Mouse (Mus musculus): Measurements from ENCODE around the gene Nutf2. TPM values are rescaled to one million over a fixed set of nuclear protein-coding genes. Genes with fewer than 3 reads are reported as not detected.

The Nutf2 gene
- polyA plus RNA-seq (2012; ENCODE audit: low replicate concordance): 38.8 and 39.6 TPM in 2 replicates

DNA sequence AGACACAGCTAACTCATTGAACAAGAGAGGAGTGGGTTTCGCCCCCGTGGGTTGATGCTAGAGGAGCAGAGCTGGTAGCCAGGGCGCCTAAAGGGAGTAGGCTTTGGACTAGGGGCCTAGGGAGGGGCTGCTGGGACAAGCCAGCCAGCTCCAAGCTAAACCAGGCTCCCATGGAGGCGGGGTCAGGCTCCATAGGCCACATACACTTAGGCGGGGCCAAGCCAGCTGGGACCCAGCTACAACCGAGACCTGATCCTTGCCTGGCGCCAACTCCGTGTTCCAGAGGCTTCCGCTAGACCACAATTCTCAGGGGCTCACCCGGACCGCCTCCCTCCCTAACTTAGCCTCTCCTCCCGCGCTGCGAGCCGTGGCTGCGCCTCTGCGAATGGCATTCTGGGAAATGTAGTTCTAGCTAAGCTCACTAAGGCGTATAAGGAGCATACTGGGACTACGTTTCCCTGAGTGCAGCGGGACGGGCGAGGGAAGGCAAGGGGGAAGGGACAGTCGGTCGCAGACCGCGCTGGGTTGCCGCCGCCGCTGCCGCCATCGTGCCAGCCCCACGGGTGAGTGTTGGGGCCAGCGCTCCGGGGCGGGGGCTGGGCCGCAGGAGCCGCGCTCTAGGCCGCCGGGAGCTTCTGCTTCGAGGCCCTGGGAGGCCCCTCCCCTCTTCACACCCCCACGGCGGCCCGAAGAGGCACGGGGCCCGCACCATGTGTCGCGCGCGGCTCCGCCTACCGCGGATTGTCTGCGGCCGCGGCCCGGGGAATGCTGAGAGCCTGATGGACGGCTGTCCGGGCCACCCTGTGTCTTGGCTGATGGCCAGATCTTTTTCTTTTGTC is at the start of gene Nutf2:
Gene Nutf2 (plus strand): TSS at position 438 of the 839 bp plus-strand sequence.

DNA sequence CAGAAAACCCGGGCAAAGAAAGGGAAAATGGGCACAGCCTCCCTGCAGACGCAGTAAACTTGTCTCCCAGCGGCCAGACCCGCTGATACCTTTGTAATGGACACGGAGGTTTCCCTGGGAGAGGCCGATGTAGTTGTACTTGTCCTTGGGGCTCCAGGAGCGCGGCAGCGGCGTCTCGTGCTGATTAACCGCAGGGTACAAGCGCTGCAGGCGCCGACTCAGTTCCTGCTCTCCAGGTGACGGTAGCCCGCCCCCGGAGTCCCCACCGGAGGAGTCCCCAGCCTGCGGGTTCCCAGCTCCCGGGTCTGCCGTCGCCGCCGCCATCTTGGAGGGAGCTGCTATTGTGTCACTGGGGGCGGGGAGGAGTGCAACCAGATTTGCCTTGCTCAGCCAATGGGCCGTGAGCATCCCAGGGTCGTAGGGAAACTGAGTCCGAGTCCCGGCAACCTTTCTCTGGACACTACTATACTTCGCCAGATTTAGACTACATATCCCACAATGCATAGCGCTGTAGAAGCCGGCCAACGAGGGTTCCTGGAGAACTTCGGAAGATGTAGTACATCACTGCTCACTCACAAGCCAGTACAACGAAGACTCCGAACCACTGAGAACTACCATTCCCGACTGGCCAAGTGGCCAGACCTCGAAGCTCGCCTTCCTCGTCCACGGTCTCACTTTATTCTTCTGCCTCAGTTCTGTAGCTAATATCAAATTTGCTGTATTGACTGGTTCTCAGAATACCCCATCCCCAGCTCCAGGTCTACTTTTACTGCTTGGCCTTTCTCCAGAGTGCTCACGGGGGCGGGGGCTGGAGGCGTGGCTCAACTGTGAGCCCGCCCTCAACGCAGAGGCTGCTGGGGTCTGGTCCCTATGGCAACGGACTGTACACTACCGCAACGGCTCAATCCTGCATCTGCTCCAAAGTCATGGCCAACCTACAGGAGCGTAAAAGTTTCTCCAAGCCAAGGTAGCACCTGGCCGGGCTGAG is 33.2 kb upstream of the Nutf2 start, which contains the start of the genes Ranbp10 and Tsnaxip1:
Gene Ranbp10 (minus strand): TSS at position 490 of the 988 bp plus-strand sequence.
Gene Tsnaxip1 (plus strand): TSS at position 871 of the 988 bp plus-strand sequence.

DNA sequence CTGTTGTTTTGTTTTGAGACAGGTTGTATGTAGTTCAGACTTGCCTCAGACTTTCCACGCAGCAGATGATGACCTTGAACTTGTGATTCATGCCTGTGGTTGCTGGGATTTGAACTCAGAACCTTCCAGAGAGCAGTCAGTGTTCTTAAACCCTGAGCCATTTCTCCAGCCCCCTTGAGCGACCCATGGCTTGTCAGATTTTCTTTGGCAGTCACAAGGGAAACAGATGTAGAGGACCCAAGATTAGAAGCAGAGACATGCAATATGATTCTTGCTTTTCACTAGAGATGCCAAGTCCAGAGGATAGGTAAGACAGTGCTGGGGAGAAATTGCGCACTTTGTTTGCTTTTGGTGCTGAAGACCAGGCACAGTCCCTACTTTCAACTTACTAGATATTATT is 7.2 kb upstream of the Nutf2 start, which contains the start of gene Cenpt:
Gene Cenpt (minus strand): TSS at position 101 of the 400 bp plus-strand sequence.

DNA sequence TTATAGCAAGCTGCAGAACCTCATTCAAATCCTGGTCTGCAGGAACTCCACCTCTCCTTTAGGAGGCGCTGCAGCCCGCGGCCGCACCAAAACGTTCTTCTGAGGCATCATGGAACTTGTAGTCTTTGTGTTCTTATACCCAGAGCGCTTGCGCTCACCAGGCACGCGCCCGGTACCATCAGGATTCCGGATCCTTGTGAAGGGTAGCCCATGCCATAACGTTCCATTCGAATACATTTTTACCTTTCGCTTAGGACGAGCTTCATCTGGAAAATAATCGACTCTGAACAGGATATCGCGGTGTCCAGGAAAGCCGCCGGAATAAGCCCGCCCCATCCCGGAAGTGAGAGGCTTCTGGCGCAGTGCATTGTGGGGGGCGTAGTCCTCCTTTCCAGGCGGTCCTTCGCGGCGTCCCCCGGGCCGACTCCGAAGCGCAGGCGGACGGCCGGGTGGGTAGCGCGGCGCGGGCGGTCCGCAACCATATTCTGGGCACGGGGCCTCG is 5.6 kb upstream of the Nutf2 start, which contains the start of gene Thap11:
Gene Thap11 (plus strand): TSS at position 418 of the 502 bp plus-strand sequence.

DNA sequence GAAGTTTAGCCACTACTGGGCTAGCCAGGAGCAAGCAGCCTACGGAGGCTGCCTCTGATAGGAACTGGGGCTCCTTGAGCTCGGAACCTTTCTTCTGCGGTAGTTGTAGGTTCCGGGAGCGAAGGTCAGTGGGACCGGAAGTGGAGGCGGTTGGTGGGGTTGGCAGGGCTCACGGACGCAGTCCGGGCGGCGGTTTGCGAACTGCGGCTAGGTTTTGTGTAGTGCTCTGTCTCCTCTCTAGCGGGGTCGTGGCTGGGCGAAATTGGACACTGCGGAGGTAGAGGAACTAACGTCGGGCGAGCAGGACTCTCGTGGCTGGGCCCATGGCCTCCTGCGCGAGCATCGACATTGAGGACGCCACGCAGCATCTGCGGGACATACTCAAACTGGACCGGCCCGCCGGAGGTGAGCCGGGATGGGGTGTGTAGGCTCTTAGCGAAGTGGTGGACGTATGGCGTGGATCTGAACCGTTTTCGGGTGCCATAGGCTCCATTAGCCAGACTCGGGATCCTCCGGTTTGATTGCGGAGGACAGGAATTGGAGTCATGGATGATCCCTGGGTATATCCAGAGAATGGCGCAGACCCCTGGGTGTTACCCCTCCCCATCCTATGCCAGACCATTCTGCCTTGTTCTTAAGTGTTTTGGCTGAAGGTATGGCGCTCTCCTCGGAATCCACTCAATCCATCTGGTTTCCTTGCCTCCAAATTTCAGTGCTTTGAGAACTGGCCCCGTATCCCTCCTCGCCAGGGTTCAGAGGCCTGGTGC is 20.6 kb downstream of the Nutf2 start, which contains the start of gene Edc4:
Gene Edc4 (plus strand): TSS at position 128 of the 767 bp plus-strand sequence.

DNA sequence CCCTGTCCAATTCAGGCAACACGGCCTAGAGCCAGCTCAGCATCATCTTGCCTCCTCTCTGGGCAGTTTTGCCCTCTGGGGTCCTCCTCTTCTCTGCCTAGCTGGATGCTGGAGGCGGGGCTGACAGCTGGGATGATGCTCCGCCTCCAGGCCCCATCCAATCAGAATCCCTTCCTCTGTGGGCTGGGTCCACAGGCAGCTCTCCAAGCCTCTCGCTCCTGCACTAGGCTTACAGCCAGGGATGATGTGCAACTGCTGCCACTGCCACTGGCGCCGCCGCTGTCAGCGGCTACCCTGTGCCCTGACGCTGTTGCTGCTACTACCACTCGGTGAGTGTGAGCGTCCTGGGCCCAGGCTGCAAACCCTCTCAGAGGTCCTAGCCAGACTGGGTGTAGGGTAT is 33.0 kb downstream of the Nutf2 start, which contains the start of gene Nrn1l:
Gene Nrn1l (plus strand): TSS at position 229 of the 400 bp plus-strand sequence.

DNA sequence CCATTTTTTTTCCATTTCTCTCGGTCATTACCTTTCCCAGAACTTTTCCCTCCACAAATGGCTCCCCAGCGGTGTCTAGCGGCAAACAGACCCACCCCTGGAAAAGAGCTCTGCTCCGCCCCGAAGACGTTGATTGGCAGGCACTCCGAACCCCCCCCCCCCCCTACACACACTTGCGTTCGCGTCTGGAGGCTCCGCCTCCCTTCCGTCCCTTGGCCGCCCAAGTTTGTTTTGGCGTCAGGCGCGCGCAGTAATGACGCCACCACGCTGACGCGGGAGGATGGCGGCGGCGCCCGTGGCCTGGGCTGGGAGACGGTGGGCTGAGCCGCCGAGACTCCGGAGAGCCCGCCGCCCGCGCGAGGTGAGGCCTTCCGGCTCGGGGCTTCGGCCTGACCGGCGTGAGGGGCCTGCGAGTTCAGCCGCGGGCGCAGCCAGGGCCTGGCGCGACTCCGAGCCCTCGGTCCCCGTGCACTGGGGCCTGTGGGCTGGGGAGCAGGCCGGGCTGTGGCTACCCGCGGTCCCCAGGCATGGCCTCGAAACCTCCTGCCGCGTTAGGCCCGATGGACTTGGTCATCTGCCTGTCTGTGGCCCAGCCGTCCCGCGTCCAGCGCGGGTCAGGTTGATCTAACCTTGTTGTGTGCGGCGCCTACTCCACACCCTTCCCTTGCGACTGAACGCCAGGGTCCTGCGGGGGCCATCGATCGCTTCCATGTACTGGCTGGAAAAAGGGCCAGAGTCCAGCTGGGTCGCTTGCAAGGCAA is 40.0 kb downstream of the Nutf2 start, which contains the start of gene Pskh1:
Gene Pskh1 (plus strand): TSS at position 262 of the 761 bp plus-strand sequence.

Other genes with a start within 250 kb of the Nutf2 start
- 167 and 352 TPM in 2 replicates for gene Ctcf, start 224.0 kb upstream of the Nutf2 start, polyA plus RNA-seq (2012; ENCODE audit: low replicate concordance)
- not detected in 2 replicates for gene Agrp, start 223.2 kb upstream of the Nutf2 start, polyA plus RNA-seq (2012; ENCODE audit: low replicate concordance)
- gene Carmil2, start 174.3 kb upstream of the Nutf2 start, polyA plus RNA-seq (2012; ENCODE audit: low replicate concordance): 183 and 580 TPM in 2 replicates
- gene Acd, start 159.5 kb upstream of the Nutf2 start, polyA plus RNA-seq (2012; ENCODE audit: low replicate concordance): 23.1 and 61.2 TPM in 2 replicates
- 5.1 and 6.2 TPM in 2 replicates for gene Pard6a, start 159.4 kb upstream of the Nutf2 start, polyA plus RNA-seq (2012; ENCODE audit: low replicate concordance)
- not detected in 2 replicates for gene 4933405L10Rik, start 152.9 kb upstream of the Nutf2 start, polyA plus RNA-seq (2012; ENCODE audit: low replicate concordance)
- gene Enkd1, start 152.4 kb upstream of the Nutf2 start, polyA plus RNA-seq (2012; ENCODE audit: low replicate concordance): 8.9 and 12.2 TPM in 2 replicates
- gene Gfod2, start 101.9 kb upstream of the Nutf2 start, polyA plus RNA-seq (2012; ENCODE audit: low replicate concordance): 3.2 and 6.1 TPM in 2 replicates
- gene Ranbp10, start 33.2 kb upstream of the Nutf2 start, polyA plus RNA-seq (2012; ENCODE audit: low replicate concordance): 19.8 and 48.7 TPM in 2 replicates
- 0.07 TPM in 1 of 2 replicates, not detected in the other for gene Tsnaxip1, start 32.8 kb upstream of the Nutf2 start, polyA plus RNA-seq (2012; ENCODE audit: low replicate concordance)
- gene Cenpt, start 7.3 kb upstream of the Nutf2 start, polyA plus RNA-seq (2012; ENCODE audit: low replicate concordance): 9.2 and 12.3 TPM in 2 replicates
- gene Thap11, start 5.4 kb upstream of the Nutf2 start, polyA plus RNA-seq (2012; ENCODE audit: low replicate concordance): 19.0 and 24.1 TPM in 2 replicates
- 23.1 and 27.6 TPM in 2 replicates for gene Edc4, start 20.3 kb downstream of the Nutf2 start, polyA plus RNA-seq (2012; ENCODE audit: low replicate concordance)
- 3.1 and 6.7 TPM in 2 replicates for gene Nrn1l, start 33.0 kb downstream of the Nutf2 start, polyA plus RNA-seq (2012; ENCODE audit: low replicate concordance)
- 9.4 and 20.9 TPM in 2 replicates for gene Pskh1, start 39.9 kb downstream of the Nutf2 start, polyA plus RNA-seq (2012; ENCODE audit: low replicate concordance)
- 0.53 and 1.1 TPM in 2 replicates for gene Ctrl, start 73.3 kb downstream of the Nutf2 start, polyA plus RNA-seq (2012; ENCODE audit: low replicate concordance)
- 387 and 416 TPM in 2 replicates for gene Psmb10, start 77.9 kb downstream of the Nutf2 start, polyA plus RNA-seq (2012; ENCODE audit: low replicate concordance)
- gene Lcat, start 82.8 kb downstream of the Nutf2 start, polyA plus RNA-seq (2012; ENCODE audit: low replicate concordance): 0.10 and 0.83 TPM in 2 replicates
- gene Slc12a4, start 105.5 kb downstream of the Nutf2 start, polyA plus RNA-seq (2012; ENCODE audit: low replicate concordance): 13.0 and 14.0 TPM in 2 replicates
- not detected in 2 replicates for gene Dpep3, start 118.8 kb downstream of the Nutf2 start, polyA plus RNA-seq (2012; ENCODE audit: low replicate concordance)
- 4.4 and 7.5 TPM in 2 replicates for gene Dus2, start 130.8 kb downstream of the Nutf2 start, polyA plus RNA-seq (2012; ENCODE audit: low replicate concordance)
- not detected in 2 replicates for gene Dpep2nb, start 145.4 kb downstream of the Nutf2 start, polyA plus RNA-seq (2012; ENCODE audit: low replicate concordance)
- gene Ddx28, start 151.3 kb downstream of the Nutf2 start, polyA plus RNA-seq (2012; ENCODE audit: low replicate concordance): 12.8 and 15.2 TPM in 2 replicates
- gene Nfatc3, start 198.3 kb downstream of the Nutf2 start, polyA plus RNA-seq (2012; ENCODE audit: low replicate concordance): 30.9 and 42.5 TPM in 2 replicates